Comparison of ENCODE assay signal across 20 mouse cellular contexts in the genomic region with DNA sequence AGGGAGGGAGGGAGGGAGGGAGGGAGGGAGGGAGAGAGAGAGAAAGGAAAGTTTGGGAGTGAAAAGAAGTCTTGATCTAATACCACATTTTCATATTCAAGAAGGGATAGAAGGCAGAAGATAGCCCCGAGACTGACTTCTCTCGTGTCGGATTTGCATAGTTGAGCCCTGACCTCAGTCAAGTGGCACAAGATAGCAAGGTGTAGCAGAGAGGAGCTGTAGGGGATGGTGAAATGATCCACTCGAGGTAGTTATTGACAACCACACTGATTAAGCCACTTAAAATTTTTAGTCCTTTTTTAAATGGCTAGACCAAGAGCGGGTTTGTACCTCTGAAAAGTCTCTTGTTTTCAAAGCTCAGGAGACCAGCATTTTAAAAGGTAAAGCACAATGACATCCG.
"Had no signal": no experiment of that assay in that cellular context is flagged by ENCODE, and none has a peak within 500 bp of the region (broad histone marks: within the 10 kb centered on the region; RNA-seq: fewer than 3 reads in every experiment).

No protein-coding gene starts in this region.

- H3K9ac ChIP-seq: kidney, embryonic 15.5 days; liver, embryonic 15.5 days; lung, embryonic 15.5 days; midbrain, embryonic 12.5 days; midbrain, embryonic 15.5 days; neural tube, embryonic 12.5 days; neural tube, embryonic 15.5 days; stomach, embryonic 15.5 days had no signal

- H3K27ac ChIP-seq: kidney, embryonic 15.5 days; left cerebral cortex, adult 2 months; liver, embryonic 15.5 days; lung, embryonic 15.5 days; midbrain, embryonic 12.5 days; midbrain, embryonic 15.5 days; neural tube, embryonic 12.5 days; neural tube, embryonic 15.5 days; stomach, embryonic 15.5 days had no signal

- H3K27me3 ChIP-seq: kidney, embryonic 15.5 days; liver, embryonic 15.5 days; lung, embryonic 15.5 days; midbrain, embryonic 12.5 days; midbrain, embryonic 15.5 days; neural tube, embryonic 12.5 days; neural tube, embryonic 15.5 days; stomach, embryonic 15.5 days had no signal

- ATAC-seq: midbrain, embryonic 15.5 days had no signal

- DNase-seq: kidney, postnatal 10 days; kidney, postnatal 36 days; layer of hippocampus, postnatal 36 days; lung, adult 18-20 months; lung, postnatal 10 days; lung, postnatal 36 days; right cerebral cortex, adult 18-20 months; right cerebral cortex, postnatal 14 days; right cerebral cortex, postnatal 4 days; thymus, postnatal 36 days had no signal

- H3K36me3 ChIP-seq: kidney, embryonic 15.5 days; liver, embryonic 15.5 days; lung, embryonic 15.5 days; midbrain, embryonic 12.5 days; midbrain, embryonic 15.5 days; neural tube, embryonic 12.5 days; neural tube, embryonic 15.5 days; stomach, embryonic 15.5 days had no signal

- H3K4me1 ChIP-seq: lung, embryonic 15.5 days; neural tube, embryonic 12.5 days; stomach, embryonic 15.5 days had no signal

- H3K9me3 ChIP-seq: kidney, embryonic 15.5 days; liver, embryonic 15.5 days; lung, embryonic 15.5 days; midbrain, embryonic 12.5 days; midbrain, embryonic 15.5 days; neural tube, embryonic 12.5 days; neural tube, embryonic 15.5 days; stomach, embryonic 15.5 days had no signal

- H3K4me2 ChIP-seq: kidney, embryonic 15.5 days; liver, embryonic 11.5 days; liver, embryonic 15.5 days; lung, embryonic 15.5 days; midbrain, embryonic 12.5 days; midbrain, embryonic 15.5 days; neural tube, embryonic 12.5 days; neural tube, embryonic 15.5 days; stomach, embryonic 15.5 days had no signal

- H3K4me3 ChIP-seq: kidney, embryonic 15.5 days; left cerebral cortex, adult 2 months; liver, embryonic 15.5 days; lung, embryonic 15.5 days; midbrain, embryonic 12.5 days; midbrain, embryonic 15.5 days; neural tube, embryonic 12.5 days; neural tube, embryonic 15.5 days; stomach, embryonic 15.5 days had no signal
